Mouse (Mus musculus) liver, postnatal 0 days (tissue): ENCODE measurements around the gene H2-Ab1.

Experiments used
- CTCF ChIP-seq: sonication (generic); IDR thresholded peaks from 2 replicates; pipeline ENCODE4 v1.5.1; 2016; ENCODE audit warnings: antibody characterized with exemption, low read depth
- EP300 ChIP-seq: IDR thresholded peaks from 2 replicates; pipeline ENCODE4 v1.6.1; 2016; ENCODE audit warnings: antibody characterized with exemption, low read depth, mild to moderate bottlenecking

GRCm38 (mm10) chr17:34244656-34245055 lies 12.8 kb upstream of the H2-Ab1 start:
- TF ChIP-seq CTCF (no peak), EP300 (no peak)
